Mouse (Mus musculus) erythroblast, adult 5-6 weeks (primary cell): Measurements from ENCODE around the gene Lyrm4. TPM values are rescaled to one million over a fixed set of nuclear protein-coding genes. Genes with fewer than 3 reads are reported as not detected.
A peak's percentile ranks its signal among the peaks of the same experiment; 100 is the strongest.

Experiments used
- ATAC-seq: replicated peaks from 2 replicates; pipeline ENCODE4 v1.8.0; 2016; ENCODE audit warnings: moderate number of reproducible peaks, mild to moderate bottlenecking, moderate TSS enrichment, inconsistent platforms; ENCODE audit not compliant: poor library complexity, low FRiP score, severe bottlenecking
- total RNA-seq, 2 experiments: library from RNA; stranded (forward) in 1 of 2; stranded (reverse) in 1 of 2; fragments of 150-400 nt in 1 of 2; fragments of 200-764, 138-1000 nt in 1 of 2; gene quantifications; 2 replicates each; pipeline versions ENCODE4 v1.2.3 to v1.2.4; 2015 to 2017; ENCODE audit warnings: low replicate concordance in 2 of 2

Gene Lyrm4
- total RNA-seq, 2 experiments from 2014 or later, result 7.2 to 9.6 TPM

DNA sequence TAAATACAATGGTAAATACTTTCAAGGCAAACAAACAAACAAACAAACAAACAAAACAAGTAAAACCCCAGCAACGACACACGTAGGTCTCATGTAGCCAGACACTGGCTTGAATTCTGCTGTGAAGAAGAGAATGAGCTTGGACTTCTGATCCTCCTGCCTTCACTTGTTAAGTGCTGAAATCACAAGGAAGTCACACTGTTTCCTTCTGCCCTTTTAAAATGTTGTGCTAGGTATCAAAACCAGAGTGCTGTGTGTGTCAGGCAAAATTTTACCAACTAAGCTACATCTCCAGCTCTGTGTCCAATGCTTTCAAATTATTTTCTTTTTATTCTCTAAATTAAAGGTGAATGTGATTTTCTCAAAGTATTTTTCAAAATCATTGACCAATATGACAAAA, 6.0 kb downstream of the Lyrm4 start:
- ATAC-seq, result no peak

DNA sequence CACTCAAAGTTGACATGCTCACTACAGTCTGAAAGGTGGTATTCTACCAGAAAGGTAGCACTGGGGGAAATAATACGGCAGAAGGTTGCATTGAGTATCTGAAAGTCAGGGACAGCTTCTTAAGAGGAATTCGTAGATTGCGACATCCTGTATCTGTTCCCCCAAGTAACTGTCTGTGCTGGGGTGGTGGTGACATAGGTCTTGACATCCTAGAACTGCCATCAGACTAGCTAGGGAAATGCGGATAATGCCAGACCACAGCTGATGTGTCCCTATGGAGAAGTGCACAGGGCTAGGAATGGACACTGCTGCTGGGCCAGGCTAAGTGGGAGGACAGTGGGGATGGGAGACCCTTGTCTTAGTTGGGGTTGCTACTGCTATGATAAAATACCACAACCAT, 8.8 kb downstream of the Lyrm4 start:
- ATAC-seq, result no peak

DNA sequence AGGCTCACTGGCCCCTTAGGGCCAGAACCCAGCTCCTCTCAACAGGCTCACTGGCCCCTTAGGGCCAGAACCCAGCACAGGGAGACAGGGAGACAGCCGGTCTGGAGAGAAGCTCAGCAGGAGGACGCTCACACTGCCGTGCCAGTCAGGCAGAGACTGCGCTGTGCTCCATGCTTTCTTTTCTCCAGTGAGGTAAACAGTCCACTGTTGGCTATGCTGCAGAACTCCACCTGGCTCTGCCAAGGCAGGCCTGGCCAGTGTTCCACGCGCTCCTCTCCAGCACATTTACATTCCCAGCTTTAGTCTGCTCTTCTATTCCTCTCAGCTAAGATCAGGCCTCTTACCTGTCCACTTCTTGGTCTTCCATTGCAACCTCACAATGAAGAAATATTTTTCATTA, 11.7 kb downstream of the Lyrm4 start:
- ATAC-seq, result no peak

DNA sequence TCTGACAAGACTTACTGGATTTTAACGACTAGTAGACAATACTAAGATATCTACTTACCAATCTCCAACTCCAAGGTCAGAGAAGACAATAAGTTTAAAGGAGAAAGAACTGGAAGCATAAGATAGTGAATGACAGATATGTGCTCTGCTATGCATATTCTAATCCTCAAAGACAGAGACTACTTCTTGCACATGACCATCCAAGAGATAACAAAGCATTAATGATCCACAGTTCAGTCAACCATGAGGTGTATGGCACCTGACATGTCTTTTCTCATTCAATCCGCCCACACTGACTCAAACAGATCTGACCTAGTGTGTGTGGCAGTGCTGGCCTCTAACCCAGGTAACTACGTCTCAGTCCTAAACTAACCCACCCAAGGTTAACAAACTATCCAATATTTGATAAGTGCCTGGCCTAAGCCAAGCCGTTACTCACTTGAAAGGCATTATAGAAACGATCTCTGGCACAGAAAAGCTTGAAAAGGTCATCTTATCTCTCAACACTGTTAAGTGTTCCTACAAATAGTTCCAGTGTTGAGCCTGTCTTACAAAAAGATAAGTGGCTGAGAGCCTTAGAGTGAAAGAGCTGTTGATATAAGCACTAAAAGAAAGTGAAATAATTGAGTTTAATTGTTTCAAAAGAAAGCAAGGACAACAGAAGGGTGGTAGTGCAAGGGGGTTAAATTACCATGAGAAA, 20.5 kb downstream of the Lyrm4 start:
- peak; percentile 50; the same call in 1 of the 2 replicates for ATAC-seq

DNA sequence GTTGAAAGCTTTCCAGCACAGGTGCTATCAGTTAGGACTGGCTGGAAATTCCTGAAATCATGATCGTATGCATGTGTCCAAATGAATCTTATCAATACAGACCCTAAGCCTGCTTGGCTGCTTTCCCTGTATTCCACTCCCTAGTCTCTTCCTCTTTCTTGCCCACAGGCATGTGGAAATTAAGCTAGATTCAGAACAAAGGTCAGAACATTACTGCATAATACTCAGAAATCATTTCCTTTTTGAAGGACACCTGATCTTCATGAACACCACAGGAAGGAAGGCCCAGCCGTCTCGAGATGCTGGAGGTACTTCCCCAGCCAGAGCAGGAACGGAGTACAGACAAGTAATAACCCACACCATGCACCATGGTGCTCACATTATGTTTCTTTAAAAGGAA, 29.2 kb downstream of the Lyrm4 start:
- ATAC-seq, result no peak

DNA sequence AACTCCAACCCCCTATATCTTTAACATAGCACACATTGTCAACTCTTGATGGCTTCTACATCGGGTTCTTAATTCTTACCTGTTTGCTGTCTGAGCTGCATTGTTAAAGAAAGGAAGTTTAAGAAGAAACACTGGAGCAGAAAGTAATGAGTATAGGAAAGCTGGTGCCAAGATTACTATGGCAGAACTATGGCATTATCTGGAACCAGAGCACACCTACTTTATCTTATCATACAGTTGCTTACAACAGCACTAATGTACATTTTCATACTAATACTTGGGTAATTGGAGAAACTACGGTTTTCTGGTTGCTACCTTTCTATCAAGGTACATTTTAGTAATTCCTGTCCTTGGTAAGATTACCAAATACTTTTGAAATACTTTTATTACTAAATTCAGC, 29.9 kb downstream of the Lyrm4 start:
- ATAC-seq, result peak; percentile 36; the same call in 1 of the 2 replicates

DNA sequence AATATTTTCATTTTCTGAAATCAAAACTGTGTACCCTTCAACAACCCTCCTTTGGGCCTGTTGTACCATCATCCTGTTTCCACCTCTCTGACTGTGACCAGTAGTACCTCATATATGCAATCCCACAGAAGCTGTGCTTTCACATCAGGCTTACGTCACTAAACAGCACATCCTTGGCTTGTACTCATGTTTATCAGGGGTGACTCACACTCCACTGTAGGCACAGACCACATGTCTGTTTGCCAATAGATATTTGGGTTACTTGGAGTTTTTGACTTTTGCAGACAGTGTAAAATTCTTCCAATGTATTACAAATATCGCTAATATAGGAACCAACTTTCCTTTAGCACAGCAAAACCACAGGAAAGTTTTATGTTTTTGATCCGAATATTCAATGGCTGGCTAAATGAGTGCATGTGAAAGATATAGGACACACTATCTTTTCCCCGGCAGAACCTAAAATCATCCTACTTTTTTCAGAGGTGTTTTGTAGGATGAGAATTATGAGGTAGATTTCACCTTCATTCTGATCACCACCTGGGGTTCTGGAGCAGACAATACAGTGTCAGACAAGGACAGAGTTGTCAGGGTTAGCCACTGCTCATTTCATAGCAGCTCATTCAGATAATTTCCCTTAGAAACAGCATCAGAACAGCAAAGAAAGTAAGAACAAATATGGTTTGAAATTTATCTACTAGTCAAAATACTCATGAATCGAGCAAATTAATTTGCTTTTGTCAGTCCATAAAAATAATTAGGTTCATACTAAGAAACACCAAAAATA, 30.5 kb downstream of the Lyrm4 start:
- ATAC-seq, result peak; percentile 94

DNA sequence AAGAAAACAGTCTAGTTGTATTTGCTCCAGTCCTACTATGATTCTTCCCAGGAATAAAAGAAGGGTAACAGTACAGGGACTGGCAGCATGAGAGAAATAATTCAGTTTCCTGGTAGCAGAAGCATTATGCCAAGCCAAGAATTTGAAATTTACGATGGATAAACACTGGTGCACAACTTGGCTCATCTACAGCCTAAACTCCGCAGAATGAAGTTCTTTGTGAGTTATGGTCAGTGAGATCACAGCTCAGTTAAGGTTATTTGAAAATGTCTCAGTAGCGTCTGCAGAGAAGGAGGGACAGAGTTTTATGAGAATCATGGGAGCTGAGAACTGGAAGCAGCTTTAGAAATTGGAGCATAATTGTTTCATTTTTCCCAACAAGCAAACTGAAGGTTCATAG, 31.4 kb downstream of the Lyrm4 start:
- no peak for ATAC-seq

DNA sequence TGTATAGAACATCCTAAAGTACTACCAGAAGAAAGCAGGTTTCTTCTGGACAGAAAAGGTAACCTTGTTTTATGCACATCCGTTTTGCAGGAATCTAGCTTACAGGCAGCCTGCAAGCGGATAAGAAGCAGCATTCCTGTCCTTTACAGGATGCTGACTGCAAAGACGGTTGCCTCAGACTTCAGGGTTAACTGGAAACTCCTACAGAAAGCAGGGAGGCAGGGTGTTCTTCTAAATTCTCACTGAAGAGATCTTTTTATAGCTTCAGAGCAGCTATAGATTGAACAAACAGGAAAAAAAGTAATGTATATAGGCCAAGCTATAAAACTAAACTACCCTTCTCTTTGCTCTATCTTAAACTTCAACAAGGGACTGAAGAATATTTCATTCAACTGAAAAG, 32.6 kb downstream of the Lyrm4 start:
- ATAC-seq, result no peak

DNA sequence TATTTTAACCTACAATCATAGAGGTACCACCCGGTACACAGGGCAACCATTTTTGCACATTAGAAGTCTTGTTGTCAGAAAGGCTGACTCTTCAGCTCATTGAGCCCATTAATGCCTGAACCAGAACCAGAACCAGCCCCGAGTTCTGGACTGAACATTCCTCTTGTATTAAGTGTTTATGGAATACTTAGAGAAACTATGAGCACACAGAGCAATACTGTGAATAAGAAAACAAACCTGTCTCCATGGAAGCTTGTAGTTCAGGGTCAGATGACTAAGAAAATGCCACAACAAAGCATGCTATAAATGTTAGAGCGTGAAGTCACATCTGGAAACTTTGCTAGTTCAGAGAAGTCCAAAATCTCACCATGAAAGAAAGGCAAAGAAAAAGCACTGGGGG, 35.7 kb downstream of the Lyrm4 start:
- ATAC-seq, result no peak

DNA sequence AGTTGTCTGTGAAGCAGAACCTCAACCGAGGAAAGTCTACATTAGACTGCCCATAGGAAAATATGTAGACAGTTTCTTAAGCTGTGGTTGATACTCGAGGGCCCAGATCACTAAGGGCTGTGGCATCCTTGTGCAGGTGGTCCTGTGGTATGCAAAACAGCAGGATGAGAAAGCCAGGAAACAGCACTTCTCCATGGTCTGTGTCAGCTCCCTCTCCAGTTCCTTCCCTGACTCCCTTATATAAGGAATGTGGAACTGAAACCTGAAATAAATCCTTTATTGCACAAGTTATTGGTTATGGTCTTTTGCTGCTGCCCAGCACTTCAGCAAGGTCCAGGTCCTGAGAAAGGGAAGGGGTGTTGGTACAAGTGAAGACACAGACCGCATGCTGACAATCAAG, 42.8 kb downstream of the Lyrm4 start:
- no peak for ATAC-seq

DNA sequence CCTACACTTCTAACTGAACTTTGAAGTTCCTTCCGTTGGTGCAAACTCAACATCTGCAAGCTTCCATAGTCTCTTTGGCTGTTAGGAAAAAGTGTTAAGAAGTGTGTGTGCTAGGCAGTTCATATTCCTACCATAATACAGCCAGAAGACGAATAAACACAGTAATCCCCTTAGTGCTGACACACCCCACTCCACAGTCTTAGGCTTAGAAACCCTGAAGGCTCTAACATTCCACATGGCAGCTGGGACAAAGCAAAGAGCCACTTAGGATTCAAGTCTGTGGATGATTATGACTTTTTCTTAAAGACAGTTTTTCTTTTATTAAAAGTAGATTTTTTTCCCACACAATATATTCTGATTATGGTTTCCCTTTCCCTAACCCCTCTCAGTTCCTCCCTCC, 50.6 kb downstream of the Lyrm4 start:
- ATAC-seq, result no peak

DNA sequence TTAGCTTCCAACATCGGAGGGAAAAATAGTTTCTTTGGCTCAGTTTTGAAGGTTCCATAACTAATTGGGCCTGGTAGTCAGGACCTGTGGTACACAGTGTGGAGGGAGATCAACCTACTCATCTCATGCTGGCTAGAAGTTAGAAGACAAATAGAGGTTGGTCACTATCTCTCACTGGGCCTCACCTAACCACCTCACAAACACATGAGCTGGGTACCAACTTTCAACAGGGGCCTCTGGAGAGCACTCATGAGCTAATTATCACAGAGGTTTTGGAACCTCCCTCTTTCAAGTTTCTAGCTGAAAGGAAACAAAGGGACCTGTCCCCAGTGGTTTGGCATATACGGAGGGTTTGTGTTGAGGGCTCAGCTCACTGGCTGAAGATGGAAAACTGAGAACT, 59.8 kb downstream of the Lyrm4 start:
- ATAC-seq, result peak; percentile 61

DNA sequence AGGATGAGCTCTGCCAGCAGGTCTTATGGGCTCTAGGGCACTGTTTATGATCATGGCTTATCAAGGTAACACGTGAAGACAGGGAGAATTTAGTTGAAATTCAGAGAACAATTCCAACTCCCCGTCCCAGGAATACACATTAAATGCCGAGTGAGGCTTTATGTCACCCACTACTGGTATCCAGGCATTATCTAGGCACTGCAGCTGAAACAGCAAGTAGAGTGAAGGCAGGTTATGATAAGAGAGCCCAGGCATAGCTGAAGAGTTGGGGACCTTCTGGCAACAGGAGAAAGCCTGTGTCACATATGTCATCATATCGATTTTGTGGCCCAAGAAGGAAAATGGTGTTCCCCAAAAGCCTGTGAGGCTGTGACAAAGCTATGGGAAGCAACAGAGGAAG, 60.4 kb downstream of the Lyrm4 start:
- ATAC-seq, result peak; percentile 92

DNA sequence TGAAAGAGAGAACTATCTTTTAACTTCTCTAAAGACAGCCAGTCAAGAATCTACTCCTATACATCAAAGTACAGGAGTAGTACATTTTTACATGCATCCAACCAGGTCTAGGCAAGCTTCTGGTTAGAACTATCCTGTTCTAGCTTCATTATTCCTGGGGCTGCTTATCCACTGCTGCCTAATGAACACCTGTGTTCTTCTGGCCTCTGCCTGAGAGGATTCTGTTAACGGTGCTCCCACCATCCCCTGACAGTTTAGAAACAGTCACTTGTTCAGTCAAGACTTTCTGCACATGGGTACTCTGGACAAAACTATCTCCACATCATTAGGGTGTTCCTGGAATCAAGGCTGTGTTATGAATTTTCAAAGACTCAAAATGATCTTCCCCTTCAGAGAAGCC, 60.8 kb downstream of the Lyrm4 start:
- peak; percentile 36 for ATAC-seq

DNA sequence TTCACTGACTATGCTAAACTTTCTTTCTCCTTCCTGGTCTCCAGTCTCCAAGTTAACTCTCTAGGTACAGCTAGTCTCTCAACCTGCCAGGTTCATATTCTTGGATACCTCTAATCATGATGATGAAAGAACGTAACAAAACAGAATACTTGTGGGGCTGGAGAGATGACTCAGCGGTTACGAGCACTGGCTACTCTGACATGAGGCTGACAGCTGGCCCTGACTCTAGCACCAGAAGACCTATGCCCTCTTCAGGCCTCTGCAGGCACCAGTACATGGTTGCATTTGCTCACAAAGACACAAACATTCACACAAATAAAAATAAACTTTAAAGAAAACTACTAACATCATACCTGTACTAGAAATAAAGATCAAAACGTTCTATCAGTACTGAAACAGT, 81.8 kb downstream of the Lyrm4 start:
- ATAC-seq, result peak; percentile 39; the same call in 1 of the 2 replicates

DNA sequence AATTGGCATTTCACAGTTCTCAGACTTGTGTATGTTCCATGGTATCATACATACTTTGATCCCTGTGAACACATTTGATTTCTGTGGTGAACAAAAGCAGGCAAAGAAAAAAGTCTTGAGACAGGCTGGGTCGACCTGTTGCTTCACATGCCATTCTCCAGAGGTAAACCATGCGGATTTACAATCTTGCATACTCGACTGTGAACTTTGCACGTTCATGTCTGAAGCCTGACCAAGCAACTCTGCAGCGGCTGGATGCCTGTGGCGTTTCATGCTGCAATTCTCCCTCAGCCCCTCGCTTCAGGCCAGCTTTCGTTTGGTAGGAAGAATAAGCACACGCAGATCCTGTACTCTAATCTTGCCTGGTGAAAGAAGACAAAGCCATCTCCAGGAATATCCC, 85.4 kb downstream of the Lyrm4 start:
- ATAC-seq, result no peak

DNA sequence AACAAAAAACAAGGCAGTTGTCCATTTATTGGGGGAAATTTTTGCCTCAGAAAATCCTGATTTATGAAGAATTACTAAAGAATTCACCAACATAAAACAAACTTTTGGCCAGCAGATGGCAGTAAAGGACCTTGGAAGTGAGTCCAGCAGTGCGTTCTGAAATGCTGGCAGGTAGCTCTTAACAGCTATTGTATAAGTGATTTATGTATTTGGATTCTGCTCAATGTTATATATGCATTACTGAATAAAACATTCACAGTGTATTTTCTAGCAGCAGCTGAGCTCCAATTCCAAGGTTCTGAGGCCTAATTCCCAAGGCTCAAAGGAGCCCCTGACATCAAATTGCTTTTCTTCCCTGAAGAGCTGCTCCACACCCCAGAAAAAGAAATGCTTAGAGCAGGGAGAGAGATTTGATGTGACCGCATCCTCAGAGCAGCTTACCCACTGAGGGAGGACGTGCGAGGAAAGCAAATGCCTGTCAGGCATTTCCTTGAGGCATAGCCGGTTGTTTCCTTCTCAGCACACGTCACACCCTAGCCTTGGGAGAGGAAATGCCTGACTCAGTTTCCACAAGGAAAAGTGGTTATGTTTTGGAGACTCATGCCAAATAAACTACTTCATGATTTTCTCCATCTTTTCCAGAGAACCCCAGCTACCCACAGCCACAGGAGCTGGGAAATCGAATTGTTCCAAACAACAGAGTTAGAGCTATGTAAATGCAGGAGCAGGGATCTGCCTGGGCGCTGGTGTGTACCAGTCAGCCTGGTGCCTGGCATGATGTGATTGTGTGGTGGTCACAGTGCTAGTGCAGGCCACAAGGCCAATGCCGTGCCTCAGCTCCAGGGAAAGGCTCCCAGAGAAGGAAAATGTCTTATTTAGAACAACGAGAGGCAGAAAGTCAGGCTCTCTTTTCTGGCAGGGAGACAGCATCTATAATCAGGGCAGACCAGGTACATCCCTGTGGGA, 97.7 kb downstream of the Lyrm4 start:
- ATAC-seq, result peak; percentile 43; the same call in 1 of the 2 replicates

DNA sequence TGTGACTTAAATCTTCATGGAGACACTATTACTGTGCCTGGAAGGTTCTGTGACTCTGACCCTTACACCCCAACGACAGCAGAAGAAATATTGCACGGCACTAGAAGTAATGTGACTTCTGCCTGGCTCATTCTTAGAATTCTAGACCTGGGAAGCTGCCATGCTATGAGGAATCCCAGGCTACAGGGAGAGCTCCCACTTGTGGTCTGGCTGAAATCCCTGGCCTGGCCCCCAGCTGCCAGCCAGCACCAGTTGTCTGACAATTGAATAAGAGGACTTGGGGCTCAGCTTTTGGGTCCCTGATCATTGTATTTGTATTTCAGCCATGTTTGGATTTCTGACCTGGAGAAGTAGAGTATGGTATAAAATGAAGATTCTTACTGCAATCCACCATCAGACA, 99.3 kb downstream of the Lyrm4 start:
- ATAC-seq, result no peak

DNA sequence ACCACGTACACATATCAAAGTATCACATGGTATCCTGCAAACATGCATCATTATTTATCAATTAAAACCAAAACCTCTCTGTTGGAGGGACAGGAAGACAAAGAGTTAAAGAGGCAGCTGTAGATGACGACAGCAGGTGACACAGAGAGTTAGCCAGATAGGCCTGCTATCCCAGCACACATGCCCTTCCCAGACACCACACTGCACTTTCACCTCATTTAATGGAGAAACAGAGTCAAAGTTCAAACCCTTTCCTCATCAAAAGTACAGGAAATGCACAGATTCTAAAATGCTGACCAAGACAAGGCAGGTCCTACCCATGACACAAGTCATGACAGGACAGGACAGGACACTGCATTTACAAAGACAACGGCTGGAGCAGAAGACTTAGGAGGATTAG, 101.7 kb downstream of the Lyrm4 start:
- ATAC-seq, result no peak
